Mouse (Mus musculus): ENCODE data around the gene Krt36. TPM values are rescaled to one million over a fixed set of nuclear protein-coding genes. Genes with fewer than 3 reads are reported as not detected.

Gene Krt36
- polyA plus RNA-seq (2014; fragmentation: Nextera tagmentation; extraction: Ambion mirVana) = 1.4 and 1.5 TPM in 2 replicates

DNA sequence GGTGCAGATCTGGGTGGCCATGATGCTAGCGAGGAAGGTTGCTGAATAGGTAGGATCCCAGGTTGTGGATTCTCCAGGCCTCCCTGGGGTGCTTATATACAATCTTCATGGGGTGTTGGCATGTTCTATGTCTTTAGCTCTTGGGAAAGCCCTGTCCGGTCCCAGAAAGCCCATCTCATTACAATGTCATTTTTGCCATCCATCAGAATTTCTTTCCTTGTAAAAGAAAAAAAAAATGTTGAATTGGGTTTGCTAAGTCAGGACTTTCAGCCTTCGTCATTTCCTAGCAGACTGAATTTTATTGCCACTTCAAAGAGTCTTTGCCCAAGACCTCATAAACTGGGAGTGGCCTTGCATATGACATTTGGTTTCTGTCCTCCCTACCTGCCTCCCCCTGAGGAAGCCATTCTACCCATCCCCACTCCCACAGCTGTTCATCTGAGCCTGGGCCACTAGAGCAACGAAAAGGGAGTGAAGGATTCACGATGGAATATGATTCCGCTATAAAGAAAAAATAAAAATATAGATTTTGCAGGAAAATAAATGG lies at the start of gene Krt36:
Krt36 (minus strand) TSS at position 51 of the 547 bp plus-strand sequence.
- Histone ChIP-seq H3K9me3 (ENCODE audit: control insufficient read depth, low read length) (no peaks in the 10 kb centered on the region), H3K27ac (ENCODE audit: low read depth, low read length) (no peak within 1 kb of the TSS), H3K9ac (ENCODE audit: low read depth, low read length) (no peak within 1 kb of the TSS), H3K36me3 (ENCODE audit: control insufficient read depth, insufficient read depth, low read length) (no peaks in the 10 kb centered on the region), H3K4me3 (ENCODE audit: low read length) (no peak within 1 kb of the TSS), H3K4me1 (ENCODE audit: control insufficient read depth, insufficient read depth, low read length) (peaks cover 7% of the 10 kb centered on the region; the same call in 1 of the 2 replicates), H3K27me3 (ENCODE audit: control insufficient read depth, insufficient read depth, low read length) (no peaks in the 10 kb centered on the region), H3K4me2 (replicated peaks; ENCODE audit: low read depth, low read length) (no peak within 1 kb of the TSS)
- ATAC-seq (ENCODE audit: low FRiP score, low TSS enrichment) = no peak
- WGBS = 61% methylated on average over 6 of the region's 6 CpGs

DNA sequence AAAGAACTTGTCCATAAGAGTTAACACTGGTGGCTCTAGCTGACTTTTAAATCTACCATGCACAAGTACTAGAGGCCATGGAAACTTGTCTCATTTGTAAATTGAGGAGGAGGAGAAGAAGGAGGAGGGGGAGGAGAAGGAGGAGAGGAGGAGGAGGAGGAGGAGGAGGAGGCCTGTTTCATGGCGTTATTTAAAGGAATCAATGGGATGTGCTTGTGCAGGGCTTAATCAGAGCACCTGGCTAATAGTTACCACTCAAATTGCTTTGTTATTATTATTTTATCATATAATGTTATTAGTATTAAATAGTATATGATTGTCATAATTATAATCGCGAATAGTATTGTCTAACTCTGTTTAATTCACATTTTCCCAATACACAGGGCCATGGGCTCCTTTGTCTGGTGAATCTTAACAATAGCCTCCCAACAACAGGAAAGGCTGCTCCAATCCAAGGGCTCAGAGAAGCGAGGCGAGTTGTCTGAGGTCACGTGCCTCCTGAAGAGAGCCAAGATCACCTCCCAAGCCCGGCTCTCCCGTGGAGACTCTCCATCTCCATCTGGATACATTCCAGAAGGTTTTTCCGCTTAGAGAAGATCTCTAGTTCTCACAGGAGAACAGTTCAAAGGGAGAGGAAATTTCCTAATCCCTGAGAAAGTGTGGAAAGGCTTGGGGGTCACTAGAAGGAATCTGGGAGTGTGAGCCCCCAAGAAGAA lies 43.3 kb upstream of the Krt36 start, which contains the start of gene Krt19:
Krt19 (minus strand) TSS at position 51 of the 716 bp plus-strand sequence.
- Histone ChIP-seq H3K27me3 (ENCODE audit: control insufficient read depth, insufficient read depth, low read length) (peaks cover 21% of the 10 kb centered on the region), H3K4me3 (ENCODE audit: low read length) (no peak within 1 kb of the TSS), H3K4me1 (ENCODE audit: control insufficient read depth, insufficient read depth, low read length) (peaks cover 22% of the 10 kb centered on the region; the same call in 1 of the 2 replicates), H3K36me3 (ENCODE audit: control insufficient read depth, insufficient read depth, low read length) (no peaks in the 10 kb centered on the region), H3K4me2 (replicated peaks; ENCODE audit: low read depth, low read length) (no peak within 1 kb of the TSS), H3K27ac (ENCODE audit: low read depth, low read length) (no peak within 1 kb of the TSS), H3K9me3 (ENCODE audit: control insufficient read depth, low read length) (no peaks in the 10 kb centered on the region), H3K9ac (ENCODE audit: low read depth, low read length) (no peak within 1 kb of the TSS)
- ATAC-seq (ENCODE audit: low FRiP score, low TSS enrichment) = no peak
- WGBS = 55% methylated on average over 9 of the region's 9 CpGs

DNA sequence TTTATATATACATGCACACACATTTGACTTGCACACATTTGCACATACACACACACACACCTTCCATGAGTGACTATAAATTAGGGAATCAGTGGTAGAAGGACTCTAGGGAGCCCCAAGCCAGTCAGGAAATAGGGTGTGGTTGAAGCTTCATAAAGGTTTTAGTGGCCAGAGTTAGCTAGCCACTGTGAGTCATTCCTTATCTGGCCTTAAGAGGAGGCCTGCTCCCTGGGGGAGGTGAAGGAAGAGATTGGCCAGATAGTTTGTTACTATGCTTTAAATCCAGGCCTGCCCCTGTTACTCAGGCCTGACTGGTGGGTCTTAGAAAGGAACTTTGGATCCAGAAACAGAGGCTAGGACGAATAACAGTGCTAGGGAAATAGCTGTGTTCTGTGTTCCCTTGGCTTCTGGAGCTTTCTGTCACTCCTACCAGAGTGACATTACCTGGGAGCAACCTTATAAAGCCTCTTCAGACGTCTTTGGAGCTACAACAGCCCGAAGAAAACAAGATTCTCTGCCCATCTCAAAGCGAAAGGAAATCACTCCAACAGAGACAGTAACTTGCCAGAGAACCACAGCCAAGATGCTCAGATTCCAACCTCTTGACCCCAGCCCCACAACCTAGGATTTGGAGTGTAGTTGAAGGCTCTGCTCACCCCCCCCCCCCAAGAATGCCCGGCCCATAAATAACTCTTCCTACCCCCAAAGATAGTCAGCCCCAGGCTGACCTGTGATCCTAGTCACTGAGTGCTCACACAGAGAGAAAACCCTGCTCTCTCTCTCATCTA lies 42.3 kb upstream of the Krt36 start:
- no peak overlapping the region for H3K27ac ChIP-seq (ENCODE audit: low read depth, low read length)
- no peak for ATAC-seq (ENCODE audit: low FRiP score, low TSS enrichment)
- WGBS = 45% methylated on average over 5 of the region's 5 CpGs
- no peaks in the 10 kb centered on the region for H3K9me3 ChIP-seq (ENCODE audit: control insufficient read depth, low read length)
- no peak overlapping the region for H3K9ac ChIP-seq (ENCODE audit: low read depth, low read length)
- H3K36me3 ChIP-seq (ENCODE audit: control insufficient read depth, insufficient read depth, low read length) = no peaks in the 10 kb centered on the region
- peaks cover 21% of the 10 kb centered on the region; the same call in 1 of the 2 replicates for H3K4me1 ChIP-seq (ENCODE audit: control insufficient read depth, insufficient read depth, low read length)
- no peak overlapping the region for H3K4me3 ChIP-seq (ENCODE audit: low read length)
- H3K4me2 ChIP-seq (replicated peaks; ENCODE audit: low read depth, low read length) = no peak overlapping the region
- H3K27me3 ChIP-seq (ENCODE audit: control insufficient read depth, insufficient read depth, low read length) = peaks cover 21% of the 10 kb centered on the region

DNA sequence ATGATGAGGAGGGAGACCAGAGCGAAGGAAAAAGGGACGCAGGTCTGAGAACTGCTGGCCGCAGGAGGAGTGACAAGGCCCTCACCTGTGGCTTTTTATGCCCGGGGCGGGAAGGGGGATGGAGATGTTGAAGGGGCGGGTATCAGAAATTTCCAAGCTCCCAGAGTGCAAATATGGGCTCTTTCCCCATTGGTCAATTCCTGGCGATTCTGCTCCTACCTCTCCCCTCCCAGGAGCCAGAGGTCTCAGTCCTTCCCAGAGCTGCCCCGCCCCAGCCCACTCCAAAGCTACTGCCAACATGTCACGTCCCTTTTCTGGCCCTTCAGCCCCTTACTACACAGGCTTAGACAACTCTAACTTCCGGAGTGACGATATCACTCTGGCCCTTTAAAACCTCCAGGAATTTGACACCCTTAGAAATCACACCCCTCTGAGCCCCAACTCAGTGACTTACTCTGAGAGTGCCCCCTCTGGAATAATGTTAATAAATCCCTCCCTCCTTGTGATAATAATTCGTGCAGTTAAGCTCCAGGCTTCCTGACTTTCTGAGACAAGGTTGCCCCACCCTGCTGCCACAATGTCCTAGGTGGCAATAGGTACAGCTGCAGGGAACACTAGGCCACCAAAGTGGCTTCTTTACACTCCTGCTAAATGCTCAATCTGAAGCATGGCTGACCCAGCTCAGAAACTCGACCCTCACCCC lies 40.6 kb upstream of the Krt36 start:
- peaks cover 21% of the 10 kb centered on the region for H3K27me3 ChIP-seq (ENCODE audit: control insufficient read depth, insufficient read depth, low read length)
- H3K27ac ChIP-seq (ENCODE audit: low read depth, low read length) = no peak overlapping the region
- peak overlapping the region; percentile 60 for H3K4me2 ChIP-seq (replicated peaks; ENCODE audit: low read depth, low read length)
- H3K36me3 ChIP-seq (ENCODE audit: control insufficient read depth, insufficient read depth, low read length) = no peaks in the 10 kb centered on the region
- H3K9me3 ChIP-seq (ENCODE audit: control insufficient read depth, low read length) = no peaks in the 10 kb centered on the region
- peaks cover 21% of the 10 kb centered on the region; the same call in 1 of the 2 replicates for H3K4me1 ChIP-seq (ENCODE audit: control insufficient read depth, insufficient read depth, low read length)
- H3K4me3 ChIP-seq (ENCODE audit: low read length) = peak overlapping the region; percentile 41
- no peak overlapping the region for H3K9ac ChIP-seq (ENCODE audit: low read depth, low read length)
- under 1% methylated on average over 13 of the region's 13 CpGs for WGBS
- peak; percentile 58 for ATAC-seq (ENCODE audit: low FRiP score, low TSS enrichment)

DNA sequence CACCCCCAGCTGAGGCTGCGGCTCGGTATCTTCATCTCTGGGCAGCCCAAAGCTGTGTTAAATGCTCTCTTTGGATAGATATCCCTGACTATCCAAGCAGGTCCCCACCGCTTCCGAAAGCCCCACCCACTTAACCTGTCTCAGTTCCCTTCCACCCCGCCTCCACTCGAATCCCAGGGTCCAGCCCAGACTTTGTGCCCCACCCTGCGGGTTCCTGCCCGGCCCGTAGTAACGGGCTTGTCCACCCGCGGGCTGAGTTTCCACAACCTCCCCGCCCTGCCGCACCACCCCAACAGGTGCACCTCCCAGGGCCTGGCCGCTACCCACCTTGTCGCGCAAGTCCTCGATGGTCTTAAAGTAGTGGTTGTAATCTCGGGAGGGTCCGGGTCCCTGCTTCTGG lies 39.7 kb upstream of the Krt36 start:
- H3K9ac ChIP-seq (ENCODE audit: low read depth, low read length) = 0 out of 2 replicates have a peak overlapping the region, but pooled peaks have one; percentile 13
- peak overlapping the region; percentile 60 for H3K4me2 ChIP-seq (replicated peaks; ENCODE audit: low read depth, low read length)
- peak overlapping the region; percentile 41 for H3K4me3 ChIP-seq (ENCODE audit: low read length)
- peaks cover 21% of the 10 kb centered on the region for H3K27me3 ChIP-seq (ENCODE audit: control insufficient read depth, insufficient read depth, low read length)
- WGBS = under 1% methylated on average over 20 of the region's 20 CpGs
- H3K4me1 ChIP-seq (ENCODE audit: control insufficient read depth, insufficient read depth, low read length) = peaks cover 21% of the 10 kb centered on the region; the same call in 1 of the 2 replicates
- no peaks in the 10 kb centered on the region for H3K36me3 ChIP-seq (ENCODE audit: control insufficient read depth, insufficient read depth, low read length)
- H3K27ac ChIP-seq (ENCODE audit: low read depth, low read length) = no peak overlapping the region
- no peaks in the 10 kb centered on the region for H3K9me3 ChIP-seq (ENCODE audit: control insufficient read depth, low read length)
- ATAC-seq (ENCODE audit: low FRiP score, low TSS enrichment) = peak; percentile 37; the same call in 1 of the 2 replicates

DNA sequence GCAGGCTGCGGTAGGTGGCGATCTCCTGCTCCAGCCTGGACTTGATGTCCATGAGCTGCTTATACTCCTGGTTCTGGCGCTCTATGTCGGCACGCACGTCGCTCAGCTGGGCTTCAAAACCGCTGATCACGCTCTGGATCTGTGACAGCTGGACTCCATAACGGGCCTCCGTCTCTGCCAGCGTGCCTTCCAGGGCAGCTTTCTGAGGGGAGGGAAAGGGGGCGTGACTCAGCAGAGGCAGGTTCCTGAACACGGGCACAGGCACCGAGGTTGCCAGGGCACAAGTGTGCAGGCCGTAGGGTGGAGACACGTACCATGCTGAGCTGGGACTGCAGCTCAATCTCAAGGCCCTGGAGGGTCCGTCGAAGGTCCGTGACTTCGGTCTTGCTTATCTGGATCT lies 35.5 kb upstream of the Krt36 start:
- WGBS = 61% methylated on average over 21 of the region's 21 CpGs
- H3K4me3 ChIP-seq (ENCODE audit: low read length) = no peak overlapping the region
- H3K4me2 ChIP-seq (replicated peaks; ENCODE audit: low read depth, low read length) = no peak overlapping the region
- no peaks in the 10 kb centered on the region for H3K36me3 ChIP-seq (ENCODE audit: control insufficient read depth, insufficient read depth, low read length)
- no peaks in the 10 kb centered on the region for H3K9me3 ChIP-seq (ENCODE audit: control insufficient read depth, low read length)
- H3K9ac ChIP-seq (ENCODE audit: low read depth, low read length) = no peak overlapping the region
- peaks cover 24% of the 10 kb centered on the region; the same call in 1 of the 2 replicates for H3K4me1 ChIP-seq (ENCODE audit: control insufficient read depth, insufficient read depth, low read length)
- no peak overlapping the region for H3K27ac ChIP-seq (ENCODE audit: low read depth, low read length)
- peaks cover 13% of the 10 kb centered on the region for H3K27me3 ChIP-seq (ENCODE audit: control insufficient read depth, insufficient read depth, low read length)
- no peak for ATAC-seq (ENCODE audit: low FRiP score, low TSS enrichment)

DNA sequence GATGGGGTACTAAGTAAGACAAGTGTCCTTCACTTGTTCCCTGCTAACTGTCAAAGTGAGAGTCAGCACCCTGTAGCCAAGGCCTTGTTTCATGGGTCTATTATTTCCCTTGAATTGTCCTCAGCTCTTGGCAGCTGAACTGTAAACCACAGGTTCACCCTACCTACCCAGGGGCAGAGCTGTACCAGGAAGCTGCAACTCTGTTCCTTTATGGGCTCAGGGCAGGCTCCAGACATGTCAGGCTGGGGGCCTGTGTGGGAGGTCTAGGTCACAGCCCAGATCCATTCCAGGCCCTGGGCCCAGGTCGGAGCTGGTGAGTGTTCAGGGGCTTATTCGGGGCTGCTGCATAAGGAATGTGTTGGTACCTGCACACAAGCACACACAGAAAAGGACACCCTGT lies 34.0 kb upstream of the Krt36 start:
- no peak overlapping the region for H3K27ac ChIP-seq (ENCODE audit: low read depth, low read length)

DNA sequence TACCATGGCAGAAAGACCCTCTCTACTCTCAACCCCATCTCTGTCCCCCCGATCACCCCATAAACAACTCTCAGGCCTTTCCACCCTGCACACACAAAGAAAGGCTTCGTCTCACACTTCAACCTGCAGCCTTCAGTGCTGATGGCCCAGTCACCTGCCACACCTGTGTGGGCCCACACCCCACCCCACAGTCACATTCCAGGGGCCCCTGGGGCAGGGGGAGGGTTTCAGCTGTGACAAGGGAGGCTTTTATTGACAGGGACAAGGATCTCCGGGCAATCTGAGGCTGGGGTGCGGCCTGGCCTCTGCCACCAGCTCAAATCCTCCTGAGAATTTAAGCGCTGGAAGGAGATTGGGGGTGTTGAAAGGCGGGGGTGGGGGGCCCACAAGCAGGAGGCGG lies 33.4 kb upstream of the Krt36 start:
- no peak overlapping the region for H3K27ac ChIP-seq (ENCODE audit: low read depth, low read length)
- no peak for ATAC-seq (ENCODE audit: low FRiP score, low TSS enrichment)
- WGBS = 52% methylated on average over 7 of the region's 7 CpGs
- H3K4me3 ChIP-seq (ENCODE audit: low read length) = no peak overlapping the region
- H3K27me3 ChIP-seq (ENCODE audit: control insufficient read depth, insufficient read depth, low read length) = no peaks in the 10 kb centered on the region
- no peak overlapping the region for H3K9ac ChIP-seq (ENCODE audit: low read depth, low read length)
- no peaks in the 10 kb centered on the region for H3K9me3 ChIP-seq (ENCODE audit: control insufficient read depth, low read length)
- H3K4me1 ChIP-seq (ENCODE audit: control insufficient read depth, insufficient read depth, low read length) = peaks cover 12% of the 10 kb centered on the region; the same call in 1 of the 2 replicates
- no peaks in the 10 kb centered on the region for H3K36me3 ChIP-seq (ENCODE audit: control insufficient read depth, insufficient read depth, low read length)
- H3K4me2 ChIP-seq (replicated peaks; ENCODE audit: low read depth, low read length) = no peak overlapping the region

More for the DNA sequence above, 34.0 kb upstream of the Krt36 start:
- no peak for ATAC-seq (ENCODE audit: low FRiP score, low TSS enrichment)
- Histone ChIP-seq H3K4me3 (ENCODE audit: low read length) (no peak overlapping the region), H3K27me3 (ENCODE audit: control insufficient read depth, insufficient read depth, low read length) (no peaks in the 10 kb centered on the region; the same call in 1 of the 2 replicates), H3K4me2 (replicated peaks; ENCODE audit: low read depth, low read length) (no peak overlapping the region), H3K36me3 (ENCODE audit: control insufficient read depth, insufficient read depth, low read length) (no peaks in the 10 kb centered on the region), H3K4me1 (ENCODE audit: control insufficient read depth, insufficient read depth, low read length) (peaks cover 12% of the 10 kb centered on the region; the same call in 1 of the 2 replicates), H3K9ac (ENCODE audit: low read depth, low read length) (no peak overlapping the region), H3K9me3 (ENCODE audit: control insufficient read depth, low read length) (no peaks in the 10 kb centered on the region)
- 28% methylated on average over 2 of the region's 2 CpGs for WGBS

Measured in kidney, embryonic 14.5 days (tissue).